Mouse (Mus musculus): ENCODE measurements around the gene Adgrg5. TPM values are rescaled to one million over a fixed set of nuclear protein-coding genes. Genes with fewer than 3 reads are reported as not detected.

The Adgrg5 gene
- polyA plus RNA-seq, 1 experiment from 2014 or later: 0.05 TPM

DNA sequence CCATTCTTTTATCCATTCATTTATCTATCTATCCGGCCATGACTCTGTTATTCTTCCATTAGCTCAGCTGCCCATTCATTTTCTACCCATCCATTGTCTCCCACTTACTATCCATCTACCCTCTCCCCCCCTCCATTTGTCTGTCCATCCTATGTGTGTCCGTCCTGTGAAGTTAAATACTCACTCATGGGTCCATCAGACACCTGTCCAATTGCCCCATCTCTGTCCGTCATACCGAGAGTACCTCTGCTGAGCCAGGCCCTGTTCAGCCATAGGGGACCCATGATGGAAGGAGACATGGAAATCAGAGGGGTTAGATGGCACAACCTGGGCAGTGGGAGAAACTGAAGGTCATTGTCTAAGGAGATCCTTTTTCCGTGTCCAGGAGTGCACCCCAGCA, 27.0 kb downstream of the Adgrg5 start:
- Histone ChIP-seq H3K9me3 (no peaks in the 10 kb centered on the region), H3K27ac (no peak overlapping the region), H3K4me3 (no peak overlapping the region), H3K4me2 (replicated peaks) (no peak overlapping the region), H3K4me1 (no peaks in the 10 kb centered on the region), H3K36me3 (no peaks in the 10 kb centered on the region), H3K27me3 (no peaks in the 10 kb centered on the region), H3K9ac (no peak overlapping the region)
- ATAC-seq (ENCODE audit: insufficient number of reproducible peaks, insufficient read depth, low FRiP score, low TSS enrichment): no peak
- 76% methylated on average over 5 of the region's 5 CpGs for WGBS

DNA sequence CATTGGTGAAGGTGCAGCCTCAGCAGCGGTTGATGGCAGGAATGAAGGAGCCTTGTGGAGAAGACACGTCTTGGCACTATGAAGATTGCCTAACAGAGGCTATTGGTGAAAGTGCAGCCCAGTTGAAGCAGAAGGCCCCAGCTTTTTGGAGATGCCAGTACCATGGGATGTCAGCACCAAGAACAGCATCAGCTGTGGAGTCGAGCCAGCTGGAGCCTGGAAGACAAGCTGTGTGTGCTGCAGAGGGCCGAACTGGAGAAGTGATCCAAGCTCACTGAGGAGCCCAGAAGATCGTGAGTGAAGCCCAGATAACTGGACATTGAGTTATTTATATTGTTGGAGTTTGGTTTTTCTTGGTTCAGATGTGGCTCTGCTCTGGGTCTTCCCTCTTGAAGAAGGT, 28.6 kb downstream of the Adgrg5 start:
- Histone ChIP-seq H3K36me3 (no peaks in the 10 kb centered on the region), H3K4me1 (no peaks in the 10 kb centered on the region), H3K27me3 (no peaks in the 10 kb centered on the region), H3K9ac (no peak overlapping the region), H3K4me2 (replicated peaks) (no peak overlapping the region), H3K27ac (no peak overlapping the region), H3K4me3 (no peak overlapping the region), H3K9me3 (no peaks in the 10 kb centered on the region)
- WGBS: 71% methylated on average over 5 of the region's 5 CpGs
- ATAC-seq (ENCODE audit: insufficient number of reproducible peaks, insufficient read depth, low FRiP score, low TSS enrichment): no peak

DNA sequence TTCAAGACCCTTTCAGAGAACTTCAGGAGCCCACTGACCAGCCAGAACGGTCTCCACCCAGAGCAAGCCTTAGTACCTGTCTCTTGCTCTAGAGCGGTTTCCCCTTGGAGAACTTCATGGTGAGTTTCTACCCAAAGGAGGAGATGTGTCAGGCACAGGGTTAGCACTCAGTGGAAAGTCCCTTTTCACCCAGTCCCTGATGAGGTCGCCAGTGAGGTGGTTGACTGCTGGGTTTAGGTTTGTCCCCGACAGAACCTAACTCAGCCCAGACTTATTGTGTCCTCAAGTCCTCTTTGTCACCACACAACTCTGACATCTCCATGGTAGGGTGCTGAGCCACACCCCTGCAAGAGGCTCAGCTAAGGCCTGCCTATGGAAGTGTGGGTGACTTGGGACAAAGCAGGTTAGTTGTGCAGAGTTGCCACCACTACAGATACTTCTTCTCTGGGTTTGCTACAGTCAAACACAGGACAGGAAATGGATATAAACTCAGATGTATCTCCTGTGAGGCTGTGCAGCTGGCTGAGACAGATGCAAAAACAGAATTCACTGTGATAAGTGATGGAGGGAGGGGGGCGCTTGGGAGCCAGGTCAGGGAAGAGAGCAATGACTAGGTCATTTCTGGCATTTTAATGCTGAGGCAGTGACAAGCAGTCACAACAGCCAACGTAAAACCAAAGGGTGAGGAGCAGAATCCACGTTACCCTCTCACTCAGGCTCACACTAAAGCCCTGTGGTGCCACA, 30.3 kb downstream of the Adgrg5 start:
- no peak overlapping the region for H3K4me3 ChIP-seq
- 71% methylated on average over 7 of the region's 7 CpGs for WGBS
- H3K27ac ChIP-seq: no peak overlapping the region
- H3K9ac ChIP-seq: no peak overlapping the region
- H3K27me3 ChIP-seq: no peaks in the 10 kb centered on the region
- H3K9me3 ChIP-seq: no peaks in the 10 kb centered on the region
- H3K36me3 ChIP-seq: no peaks in the 10 kb centered on the region
- ATAC-seq (ENCODE audit: insufficient number of reproducible peaks, insufficient read depth, low FRiP score, low TSS enrichment): no peak
- no peaks in the 10 kb centered on the region for H3K4me1 ChIP-seq
- H3K4me2 ChIP-seq (replicated peaks): no peak overlapping the region

DNA sequence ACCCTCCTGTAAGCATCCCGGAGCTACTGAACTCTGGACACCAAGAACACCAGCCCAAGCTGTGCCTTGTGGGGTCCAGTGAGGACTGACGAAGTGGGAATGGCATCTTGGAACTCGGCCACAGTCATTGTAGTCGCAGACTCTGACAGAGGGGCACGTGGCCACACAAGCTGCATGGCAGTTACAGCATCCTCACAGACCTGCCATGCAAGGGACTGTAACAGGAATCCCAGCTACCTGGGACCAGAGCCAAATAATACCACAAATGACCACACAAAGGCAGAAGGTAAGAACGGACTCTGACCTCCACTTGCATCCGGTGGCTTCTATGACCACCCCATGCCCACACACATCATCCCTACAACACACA, 30.9 kb downstream of the Adgrg5 start:
- no peaks in the 10 kb centered on the region for H3K36me3 ChIP-seq
- H3K27ac ChIP-seq: no peak overlapping the region
- H3K9me3 ChIP-seq: no peaks in the 10 kb centered on the region
- no peak overlapping the region for H3K4me2 ChIP-seq (replicated peaks)
- H3K4me3 ChIP-seq: no peak overlapping the region
- no peaks in the 10 kb centered on the region for H3K27me3 ChIP-seq
- 82% methylated on average over 7 of the region's 7 CpGs for WGBS
- no peaks in the 10 kb centered on the region for H3K4me1 ChIP-seq
- H3K9ac ChIP-seq: no peak overlapping the region
- ATAC-seq (ENCODE audit: insufficient number of reproducible peaks, insufficient read depth, low FRiP score, low TSS enrichment): no peak

DNA sequence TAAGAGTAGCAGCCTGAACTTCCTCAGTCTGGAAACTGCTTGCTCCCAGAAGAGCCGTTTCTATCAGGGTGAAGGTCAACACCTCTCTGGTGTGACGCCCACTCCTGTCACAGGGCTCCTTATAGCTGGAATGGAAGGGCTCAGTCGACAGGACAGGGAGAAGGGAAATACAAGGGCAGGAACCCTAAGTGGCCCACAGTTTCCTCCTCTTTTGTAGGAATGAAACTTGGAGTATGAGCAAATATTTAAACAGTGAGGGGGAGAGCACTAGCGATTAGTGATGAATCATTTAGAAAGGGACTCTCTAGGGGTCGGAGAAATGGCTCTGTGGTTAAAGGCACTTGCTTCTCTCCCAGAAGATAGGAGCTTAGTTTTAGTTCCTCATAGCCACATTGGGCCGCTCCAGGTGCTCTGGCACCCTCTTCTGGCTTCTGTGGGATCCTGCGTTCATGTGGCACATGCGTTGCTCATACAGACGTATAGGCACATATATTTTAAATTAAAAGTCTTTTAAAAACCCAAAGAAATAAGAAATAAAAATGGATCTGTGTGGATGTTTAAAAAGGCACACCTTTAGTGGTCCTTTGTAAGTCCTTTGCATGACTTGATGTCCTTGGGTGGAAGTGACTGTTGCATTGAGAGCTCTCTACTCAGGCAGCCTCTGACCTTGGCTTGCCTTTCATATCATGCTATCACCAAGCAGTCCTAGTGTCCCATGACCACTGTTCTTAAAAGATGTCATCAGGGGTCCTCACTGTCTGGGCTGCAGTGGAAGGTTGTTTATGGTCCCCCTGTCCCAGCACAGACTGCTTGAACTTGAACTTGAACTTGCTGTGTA, 31.6 kb downstream of the Adgrg5 start:
- WGBS: 34% methylated on average over 9 of the region's 9 CpGs
- Histone ChIP-seq H3K4me1 (no peaks in the 10 kb centered on the region), H3K4me3 (no peak overlapping the region), H3K4me2 (replicated peaks) (no peak overlapping the region), H3K27me3 (no peaks in the 10 kb centered on the region), H3K36me3 (no peaks in the 10 kb centered on the region), H3K9ac (no peak overlapping the region), H3K9me3 (no peaks in the 10 kb centered on the region), H3K27ac (no peak overlapping the region)
- ATAC-seq (ENCODE audit: insufficient number of reproducible peaks, insufficient read depth, low FRiP score, low TSS enrichment): no peak

DNA sequence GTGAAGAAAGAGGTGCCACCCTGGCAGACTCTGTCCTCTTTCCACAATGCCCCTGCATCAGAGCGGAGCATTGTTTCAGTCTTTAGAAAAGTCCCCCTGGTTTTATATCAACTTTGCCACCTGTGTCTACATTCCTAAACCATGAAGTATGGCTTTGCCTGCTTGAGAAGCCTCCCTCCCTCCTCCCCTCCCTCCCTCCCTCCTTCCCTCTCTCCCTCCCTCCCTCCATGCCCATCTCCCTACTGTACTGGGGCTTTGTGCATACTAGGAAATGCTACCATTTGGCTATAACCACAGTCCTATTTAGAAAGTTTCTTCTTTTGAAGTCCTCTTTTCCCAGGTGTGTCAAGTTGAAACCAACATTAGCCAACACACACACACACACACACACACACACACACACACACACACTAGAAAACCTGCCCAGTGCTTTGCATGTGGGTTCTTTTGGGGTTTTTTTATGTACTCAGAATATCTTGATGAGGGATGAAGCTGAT, 32.6 kb downstream of the Adgrg5 start:
- Histone ChIP-seq H3K27ac (no peak overlapping the region), H3K4me3 (no peak overlapping the region), H3K36me3 (no peaks in the 10 kb centered on the region), H3K27me3 (no peaks in the 10 kb centered on the region), H3K4me2 (replicated peaks) (no peak overlapping the region), H3K9ac (no peak overlapping the region), H3K4me1 (no peaks in the 10 kb centered on the region), H3K9me3 (no peaks in the 10 kb centered on the region)
- 85% methylated on average over 1 of the region's 1 CpGs for WGBS
- ATAC-seq (ENCODE audit: insufficient number of reproducible peaks, insufficient read depth, low FRiP score, low TSS enrichment): no peak

DNA sequence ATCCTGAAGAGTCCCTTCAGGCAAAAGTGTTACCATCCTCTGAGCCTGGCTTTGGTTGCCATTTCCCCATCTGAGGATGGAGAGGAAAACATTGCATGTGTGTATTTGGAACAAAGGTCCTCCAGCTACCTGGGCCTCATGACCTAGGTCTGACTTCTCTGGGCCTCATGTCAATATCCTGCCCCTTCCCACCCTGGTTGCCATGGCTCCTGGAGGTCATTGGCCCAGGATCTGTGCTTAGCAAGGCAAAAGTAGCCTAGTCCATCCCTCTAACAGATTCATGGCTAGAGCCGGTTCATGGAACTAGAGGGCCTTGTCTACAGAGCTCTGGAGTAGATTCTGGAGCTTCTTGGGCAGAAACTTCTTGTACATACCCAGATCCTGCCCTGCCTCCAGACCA, 38.7 kb downstream of the Adgrg5 start:
- Histone ChIP-seq H3K4me1 (no peaks in the 10 kb centered on the region), H3K4me3 (no peak overlapping the region), H3K9ac (no peak overlapping the region), H3K36me3 (no peaks in the 10 kb centered on the region), H3K4me2 (replicated peaks) (no peak overlapping the region), H3K27ac (no peak overlapping the region), H3K27me3 (no peaks in the 10 kb centered on the region), H3K9me3 (no peaks in the 10 kb centered on the region)
- 86% methylated on average over 1 of the region's 1 CpGs for WGBS
- no peak for ATAC-seq (ENCODE audit: insufficient number of reproducible peaks, insufficient read depth, low FRiP score, low TSS enrichment)

DNA sequence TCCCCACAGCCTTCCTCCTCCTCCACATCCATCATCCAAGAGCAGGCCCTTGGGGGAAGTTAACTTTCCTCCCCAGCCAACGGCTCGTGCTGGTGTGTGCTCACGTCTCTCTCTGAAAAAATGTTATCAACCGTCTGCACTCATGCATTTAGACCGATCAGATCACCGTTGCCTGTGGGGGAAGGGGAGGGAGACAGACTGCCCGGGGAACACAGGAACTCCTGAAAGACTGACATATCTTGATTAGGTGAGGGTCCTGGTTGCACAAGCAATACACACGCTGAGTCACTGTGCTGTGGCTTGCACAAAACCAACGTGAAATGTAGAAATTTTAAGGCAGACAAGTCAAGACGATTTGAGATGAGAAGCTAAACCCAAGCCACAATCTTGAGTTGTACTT, 41.3 kb downstream of the Adgrg5 start:
- no peak overlapping the region for H3K4me2 ChIP-seq (replicated peaks)
- H3K27me3 ChIP-seq: no peaks in the 10 kb centered on the region
- ATAC-seq (ENCODE audit: insufficient number of reproducible peaks, insufficient read depth, low FRiP score, low TSS enrichment): no peak
- no peaks in the 10 kb centered on the region for H3K36me3 ChIP-seq
- H3K4me3 ChIP-seq: no peak overlapping the region
- no peaks in the 10 kb centered on the region for H3K4me1 ChIP-seq
- H3K9me3 ChIP-seq: no peaks in the 10 kb centered on the region
- no peak overlapping the region for H3K27ac ChIP-seq
- no peak overlapping the region for H3K9ac ChIP-seq
- WGBS: 52% methylated on average over 10 of the region's 10 CpGs

DNA sequence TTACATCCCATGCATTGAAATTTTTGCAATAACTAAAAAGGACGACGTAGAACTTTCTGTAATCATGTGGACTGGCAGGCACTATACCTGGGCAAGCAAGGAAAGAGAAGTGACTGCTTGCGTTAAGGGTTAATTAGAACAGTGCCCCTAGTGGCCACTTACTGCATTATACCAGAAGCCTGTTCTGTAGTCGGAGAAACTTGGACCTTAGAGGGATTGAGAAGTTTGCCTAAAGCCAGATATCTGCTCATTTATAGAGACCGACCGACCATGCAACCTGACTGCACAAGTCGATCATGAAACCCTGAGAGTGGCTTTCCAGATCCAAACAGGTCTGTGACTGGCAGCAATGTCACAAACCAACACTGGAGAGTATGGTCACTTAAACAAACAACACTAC, 43.1 kb downstream of the Adgrg5 start:
- H3K27me3 ChIP-seq: no peaks in the 10 kb centered on the region
- ATAC-seq (ENCODE audit: insufficient number of reproducible peaks, insufficient read depth, low FRiP score, low TSS enrichment): no peak
- H3K4me1 ChIP-seq: no peaks in the 10 kb centered on the region
- H3K9me3 ChIP-seq: no peaks in the 10 kb centered on the region
- no peak overlapping the region for H3K27ac ChIP-seq
- WGBS: 24% methylated on average over 7 of the region's 7 CpGs
- no peak overlapping the region for H3K4me3 ChIP-seq
- H3K4me2 ChIP-seq (replicated peaks): no peak overlapping the region
- no peak overlapping the region for H3K9ac ChIP-seq
- no peaks in the 10 kb centered on the region for H3K36me3 ChIP-seq

DNA sequence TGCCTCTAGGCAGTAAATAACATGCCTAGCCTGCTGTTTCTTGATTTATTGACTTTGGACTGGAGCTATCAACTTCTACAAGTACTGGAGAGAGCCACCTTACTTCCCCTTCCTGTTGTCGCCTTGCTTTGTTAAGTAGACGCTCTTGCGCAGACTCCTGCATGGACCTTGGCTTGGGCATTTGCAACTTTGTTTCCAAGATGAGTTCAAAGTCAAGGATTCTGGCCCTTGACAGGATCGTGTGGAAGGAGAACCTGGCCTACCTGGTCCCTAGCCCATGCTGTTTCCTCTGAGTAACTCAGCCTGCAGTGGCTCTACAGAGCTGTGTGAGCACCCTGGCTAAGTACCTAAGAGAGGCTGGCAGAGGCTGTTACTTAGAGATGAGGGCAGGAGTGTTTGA, 43.6 kb downstream of the Adgrg5 start:
- Histone ChIP-seq H3K9ac (no peak overlapping the region), H3K36me3 (no peaks in the 10 kb centered on the region), H3K27me3 (no peaks in the 10 kb centered on the region), H3K9me3 (no peaks in the 10 kb centered on the region), H3K27ac (no peak overlapping the region), H3K4me1 (no peaks in the 10 kb centered on the region), H3K4me2 (replicated peaks) (no peak overlapping the region), H3K4me3 (no peak overlapping the region)
- ATAC-seq (ENCODE audit: insufficient number of reproducible peaks, insufficient read depth, low FRiP score, low TSS enrichment): no peak
- 88% methylated on average over 4 of the region's 4 CpGs for WGBS

DNA sequence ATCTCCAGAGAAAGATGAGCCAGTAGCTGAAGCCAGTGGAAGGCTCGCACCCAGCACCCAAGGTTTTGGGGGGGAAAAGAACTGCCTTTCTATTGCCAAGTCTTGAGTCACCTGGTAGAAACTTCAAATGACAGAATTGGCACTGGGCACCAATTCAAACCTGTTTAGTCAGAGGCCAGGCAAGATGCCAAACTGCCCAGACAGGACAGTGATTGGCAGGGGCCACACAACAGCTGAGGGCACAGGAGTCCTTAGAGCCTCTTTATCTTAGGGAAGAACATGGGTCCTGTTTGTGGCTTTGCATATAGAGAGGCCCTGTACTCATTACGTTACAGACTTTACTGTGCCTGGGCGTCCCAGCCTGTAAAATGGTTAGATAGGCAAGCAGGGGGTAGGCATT, 44.1 kb downstream of the Adgrg5 start:
- no peak overlapping the region for H3K4me2 ChIP-seq (replicated peaks)
- no peaks in the 10 kb centered on the region for H3K4me1 ChIP-seq
- H3K27ac ChIP-seq: no peak overlapping the region
- no peaks in the 10 kb centered on the region for H3K9me3 ChIP-seq
- no peak for ATAC-seq (ENCODE audit: insufficient number of reproducible peaks, insufficient read depth, low FRiP score, low TSS enrichment)
- no peak overlapping the region for H3K4me3 ChIP-seq
- WGBS: 89% methylated on average over 3 of the region's 3 CpGs
- no peak overlapping the region for H3K9ac ChIP-seq
- H3K27me3 ChIP-seq: no peaks in the 10 kb centered on the region
- no peaks in the 10 kb centered on the region for H3K36me3 ChIP-seq

DNA sequence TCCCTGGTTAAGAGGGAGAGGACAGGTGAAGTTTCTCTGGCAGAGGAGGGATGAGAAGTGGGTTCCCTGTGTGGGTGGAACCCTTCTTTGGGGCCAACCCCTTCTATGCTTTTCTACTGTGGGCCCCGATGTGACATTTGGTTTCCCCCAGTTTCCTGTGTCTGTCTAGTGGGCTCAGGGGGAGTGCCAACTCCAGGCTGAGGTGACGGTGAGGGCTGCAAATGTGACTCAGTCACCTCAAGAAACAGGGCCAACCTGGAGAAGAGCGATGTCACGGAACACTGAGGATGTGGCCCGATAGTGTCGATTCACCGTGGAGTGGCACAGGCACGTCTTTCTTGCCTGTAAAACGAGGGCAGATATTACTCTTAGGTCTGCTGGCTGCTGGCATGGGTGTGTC, 49.8 kb downstream of the Adgrg5 start:
- no peak for ATAC-seq (ENCODE audit: insufficient number of reproducible peaks, insufficient read depth, low FRiP score, low TSS enrichment)
- H3K4me2 ChIP-seq (replicated peaks): no peak overlapping the region
- WGBS: 91% methylated on average over 9 of the region's 9 CpGs
- H3K4me1 ChIP-seq: peaks cover 14% of the 10 kb centered on the region; the same call in 1 of the 2 replicates
- peaks cover 14% of the 10 kb centered on the region; the same call in 1 of the 2 replicates for H3K27me3 ChIP-seq
- no peaks in the 10 kb centered on the region for H3K9me3 ChIP-seq
- no peak overlapping the region for H3K9ac ChIP-seq
- H3K36me3 ChIP-seq: no peaks in the 10 kb centered on the region
- no peak overlapping the region for H3K4me3 ChIP-seq
- H3K27ac ChIP-seq: no peak overlapping the region
